Mouse (Mus musculus) right cerebral cortex, postnatal 25 days (tissue): ENCODE measurements around the gene Acad11.

Experiments used
- DNase-seq: peaks from one replicate; pipeline ENCODE4 v3.0.0; 2022

Gene Acad11

GRCm38 (mm10) chr9:104063244-104063961 is at the start of gene Acad11:
Acad11 (plus strand) TSS chr9:104063377.
- DNase-seq, result peak; percentile 87

DNA sequence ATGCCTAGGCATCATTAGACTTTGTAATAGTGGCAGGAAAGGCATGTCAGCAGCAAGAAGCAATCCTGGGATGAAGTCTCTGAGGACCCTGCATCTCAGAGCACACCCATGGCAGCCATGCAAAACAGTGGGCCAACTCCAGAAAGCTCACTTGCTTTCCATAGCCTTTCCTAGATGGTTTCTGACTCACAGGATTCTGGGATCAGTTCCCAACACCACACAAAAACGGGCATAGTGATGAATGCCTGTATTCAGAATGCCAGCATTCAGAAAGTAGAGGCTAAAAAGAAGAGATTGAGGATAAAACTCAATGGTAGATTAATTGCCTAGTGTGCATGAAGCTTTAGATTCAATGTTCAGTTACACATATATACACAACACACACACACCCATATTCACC is 48.7 kb upstream of the Acad11 start:
- no peak for DNase-seq

DNA sequence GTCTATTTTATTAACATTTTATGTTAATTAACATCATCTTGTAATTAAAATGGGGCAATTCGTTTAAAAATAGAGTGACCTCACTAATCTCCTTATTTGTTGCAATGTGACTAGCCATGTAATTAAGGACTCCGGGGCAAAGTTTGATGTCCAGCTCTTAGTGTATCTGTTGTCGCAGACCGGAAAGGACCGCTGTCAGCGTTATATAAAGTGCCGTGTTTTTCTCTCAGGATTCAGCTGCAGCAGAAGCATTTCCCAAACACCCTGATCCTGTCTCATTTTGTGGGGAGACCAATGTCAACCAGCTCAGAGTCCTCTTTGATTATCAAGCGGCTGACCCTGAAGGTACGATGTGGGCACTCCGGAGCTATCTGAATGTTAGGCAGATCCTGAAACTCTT is 42.2 kb upstream of the Acad11 start:
- DNase-seq, result no peak

- DNase-seq, result no peak
These were observed 36.0 kb upstream of the Acad11 start for GRCm38 (mm10) chr9:104027186-104027585.

GRCm38 (mm10) chr9:104029861-104030260 is 33.3 kb upstream of the Acad11 start:
- DNase-seq, result no peak

GRCm38 (mm10) chr9:104034231-104034630 is 28.9 kb upstream of the Acad11 start:
- DNase-seq, result no peak

DNA sequence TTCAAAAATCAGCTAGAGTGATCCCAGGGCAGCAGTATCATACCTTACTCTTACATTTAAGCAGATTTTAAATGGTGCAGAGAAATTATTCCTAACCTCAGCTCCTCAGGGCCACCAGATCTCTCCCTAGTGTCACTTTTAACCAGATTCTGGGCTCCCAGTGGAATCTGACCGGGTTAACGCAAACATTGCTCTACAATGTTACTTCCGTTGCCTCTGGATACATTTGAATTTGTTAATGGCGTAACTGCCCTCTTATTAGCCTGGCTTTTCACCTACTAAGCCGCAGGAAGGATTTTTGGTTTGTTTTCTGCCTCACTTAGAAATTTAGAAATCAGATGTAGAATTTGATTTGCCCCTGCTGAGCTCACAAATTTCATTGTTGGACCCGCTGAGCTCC is 28.5 kb upstream of the Acad11 start:
- DNase-seq, result no peak

DNA sequence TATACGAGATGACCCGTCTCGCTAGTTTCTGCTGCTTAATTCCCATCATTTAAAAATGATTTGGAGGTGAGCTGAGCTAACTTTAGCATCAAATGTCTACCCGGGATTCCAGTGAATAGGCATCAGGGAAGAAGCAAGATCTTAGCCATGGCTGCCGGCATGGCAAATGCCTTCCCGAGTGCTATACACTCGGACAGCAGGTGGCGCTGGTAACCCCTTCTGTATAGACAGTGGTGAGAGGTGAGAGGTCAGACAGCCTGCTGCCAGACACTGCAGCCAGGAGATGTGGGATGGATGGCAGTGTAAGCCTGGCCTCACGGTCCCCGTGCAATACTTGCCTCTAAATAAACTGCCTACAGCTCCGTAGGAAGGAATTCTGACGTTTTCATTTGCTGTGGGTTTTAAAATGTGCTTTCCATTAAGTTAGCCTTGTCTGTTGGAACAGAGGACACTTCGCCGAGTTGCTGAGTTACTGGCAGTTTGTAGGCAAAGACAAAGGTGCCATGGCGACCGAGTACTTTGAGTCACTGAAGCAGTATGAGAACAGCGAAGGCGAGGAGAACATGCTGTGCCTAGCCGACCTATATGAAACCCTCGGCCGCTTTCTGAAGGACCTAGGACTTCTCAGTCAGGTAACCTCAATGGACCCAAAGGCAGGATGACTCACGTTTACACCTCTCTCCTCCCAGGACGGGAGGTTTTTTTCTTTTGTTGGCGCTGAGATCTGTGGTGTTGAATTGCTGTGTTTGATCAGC is 27.7 kb upstream of the Acad11 start:
- DNase-seq, result peak; percentile 55

DNA sequence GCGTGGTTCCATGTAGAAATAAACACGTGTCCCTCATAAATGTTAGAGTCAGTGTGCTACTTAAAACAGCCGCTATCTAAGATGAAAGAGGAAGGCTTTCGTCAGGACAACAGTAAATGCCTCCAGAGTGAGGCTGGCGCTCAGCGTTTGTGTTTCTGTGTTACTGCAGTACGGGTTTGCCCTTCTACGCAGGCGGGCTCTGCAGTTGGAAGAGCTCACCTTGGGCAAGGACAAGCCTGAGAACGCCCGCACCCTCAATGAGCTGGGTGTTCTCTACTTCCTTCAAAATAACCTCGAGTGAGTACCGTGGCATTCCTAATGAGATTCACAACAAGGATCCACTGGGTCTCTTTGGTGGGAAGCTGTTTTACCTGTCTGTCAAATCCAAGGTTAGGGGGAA is 24.9 kb upstream of the Acad11 start:
- no peak for DNase-seq

GRCm38 (mm10) chr9:104039031-104039695 is 24.0 kb upstream of the Acad11 start:
- no peak for DNase-seq

DNA sequence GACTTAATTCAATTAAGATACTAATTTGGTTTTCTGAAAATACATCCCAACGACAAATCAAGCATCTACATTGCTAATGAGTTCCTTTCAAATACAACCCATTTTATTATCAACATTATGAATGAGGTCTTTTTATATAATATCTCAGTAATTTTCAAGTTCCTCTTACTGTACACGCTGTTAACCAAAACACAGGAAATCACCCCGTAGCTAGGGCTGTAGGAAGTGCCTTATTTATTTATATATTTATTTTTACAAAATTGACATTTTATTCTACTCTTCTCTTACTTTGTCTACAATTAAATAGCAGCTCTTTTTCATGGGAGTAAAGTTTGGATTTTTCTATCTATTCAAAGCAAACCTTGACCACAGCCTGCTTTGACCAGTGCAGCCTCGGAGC is 23.4 kb upstream of the Acad11 start:
- DNase-seq, result no peak

GRCm38 (mm10) chr9:104040362-104040761 is 22.8 kb upstream of the Acad11 start, which contains the start of gene Gm28305:
Gm28305 (plus strand) TSS chr9:104040662.
- no peak for DNase-seq

DNA sequence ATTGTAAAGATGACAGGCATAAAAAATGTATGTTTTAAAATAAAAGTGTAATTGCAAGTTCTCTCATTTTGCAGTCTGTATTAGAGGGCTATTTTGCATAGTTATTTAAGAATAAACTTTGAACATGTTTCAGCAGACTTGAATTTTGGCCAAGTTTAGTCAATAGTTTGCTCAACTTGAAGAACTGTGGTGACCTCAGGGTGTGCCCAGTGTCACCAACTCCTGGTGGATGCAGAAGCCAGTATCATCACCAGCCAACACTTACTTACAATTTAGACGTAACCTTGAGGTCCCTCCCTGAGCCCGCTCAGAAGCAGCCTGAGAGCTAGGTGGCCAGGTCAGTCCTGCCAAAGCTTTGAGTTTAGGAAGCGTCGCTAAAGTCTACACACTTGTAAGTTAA is 19.5 kb upstream of the Acad11 start:
- DNase-seq, result no peak

- DNase-seq, result no peak
These were observed 12.1 kb upstream of the Acad11 start for GRCm38 (mm10) chr9:104051028-104051427.

DNA sequence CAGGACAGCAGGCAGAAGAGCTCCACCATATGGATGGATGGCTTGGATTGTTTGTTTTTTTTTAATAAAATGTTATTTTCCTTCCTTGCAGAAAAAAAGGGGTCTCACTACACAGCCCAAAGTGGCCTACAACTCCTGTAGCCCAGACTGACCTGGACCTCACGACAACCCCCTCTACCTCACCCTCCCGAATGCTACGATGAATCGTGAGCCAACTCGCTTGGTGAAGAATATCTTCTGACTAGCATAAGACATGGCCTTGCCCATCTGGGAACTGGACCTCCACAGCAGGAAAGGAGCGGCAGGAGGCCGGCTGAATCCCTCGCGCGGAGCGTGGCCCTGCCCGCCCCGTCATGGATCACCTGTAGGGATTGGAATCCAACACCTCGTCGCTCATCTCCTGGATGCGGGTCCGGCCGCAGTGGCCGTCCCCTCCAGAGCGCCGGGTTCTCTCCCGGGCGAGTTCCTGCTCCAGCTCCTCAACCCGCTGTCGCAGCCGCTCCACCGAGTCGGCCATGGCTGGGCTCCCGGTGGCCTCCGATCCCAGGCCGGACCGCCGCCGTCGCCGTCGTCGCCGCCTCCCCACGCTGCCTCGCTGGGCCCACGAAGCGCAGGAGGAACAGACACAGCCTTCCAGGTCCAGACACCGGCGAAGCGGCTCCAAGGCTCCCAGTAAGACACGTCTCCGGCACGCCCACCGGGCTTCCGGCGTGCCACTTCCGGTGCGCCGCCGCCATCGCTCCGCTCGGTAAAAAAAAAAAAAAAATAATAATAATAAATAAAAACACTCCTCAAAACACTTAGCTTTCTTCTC is 540 bp upstream of the Acad11 start, which contains the start of gene Uba5:
Gene Uba5, minus strand, starts transcription at position 705 of the 814 bp plus-strand sequence.
- peak; percentile 75 for DNase-seq

GRCm38 (mm10) chr9:104064571-104064970 is 1.4 kb downstream of the Acad11 start:
- no peak for DNase-seq

GRCm38 (mm10) chr9:104070241-104070640 is 7.1 kb downstream of the Acad11 start:
- DNase-seq, result no peak

- DNase-seq, result no peak
These were observed 7.9 kb downstream of the Acad11 start for GRCm38 (mm10) chr9:104070863-104071604.

- no peak for DNase-seq
These were observed 12.6 kb downstream of the Acad11 start for GRCm38 (mm10) chr9:104075808-104076207.

DNA sequence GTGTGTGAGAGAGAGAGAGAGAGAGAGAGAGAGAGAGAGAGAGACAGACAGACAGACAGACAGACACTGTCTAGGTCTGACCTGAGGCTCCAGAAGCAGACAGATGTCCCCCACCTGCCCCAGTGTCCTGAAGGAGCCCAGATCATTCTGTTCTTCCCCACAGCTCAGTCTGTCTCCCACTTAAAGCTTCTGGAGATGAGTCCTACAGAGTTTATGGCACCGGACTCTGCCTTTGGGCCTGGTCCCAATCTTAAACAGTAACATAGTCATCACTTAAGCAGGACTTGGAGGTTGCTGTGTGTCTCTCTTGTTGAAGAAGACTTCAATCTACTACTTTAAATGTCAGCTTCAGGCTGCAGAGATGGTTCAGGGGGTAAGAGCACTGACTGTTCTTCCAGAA is 15.6 kb downstream of the Acad11 start:
- DNase-seq, result no peak

DNA sequence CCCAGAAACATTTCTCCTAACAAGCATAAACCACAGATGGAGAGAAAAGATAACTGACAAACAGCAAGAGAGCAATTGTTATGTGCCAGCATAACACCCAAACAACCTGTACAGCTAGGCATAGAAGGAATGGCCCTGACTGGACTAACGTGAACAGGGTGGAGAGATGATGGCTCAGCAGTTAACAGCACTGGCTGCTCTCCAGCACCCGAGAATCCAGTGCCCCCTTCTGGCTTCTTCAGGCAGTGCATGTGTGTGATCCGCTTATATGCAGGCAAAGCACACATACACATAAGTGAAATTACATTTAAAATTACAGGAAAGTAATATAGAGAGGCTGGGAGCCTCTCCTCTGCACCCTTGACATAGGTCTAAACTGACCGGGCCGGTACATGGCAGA is 16.2 kb downstream of the Acad11 start:
- DNase-seq, result no peak

GRCm38 (mm10) chr9:104080038-104080437 is 16.9 kb downstream of the Acad11 start:
- DNase-seq, result no peak
